Mouse (Mus musculus) limb, embryonic 10.5 days (tissue): Measurements from ENCODE around the gene Mamstr. TPM values are rescaled to one million over a fixed set of nuclear protein-coding genes. Genes with fewer than 3 reads are reported as not detected.

Experiments used
- DNase-seq: peaks from one replicate; pipeline ENCODE4 v3.0.0-alpha.2; 2017; ENCODE audit warnings: low spot score
- H3K27ac ChIP-seq: fragments of 300-500 bp; sonication (generic); 2 replicates; pipeline ENCODE4 v1.5.1; 2016; ENCODE audit warnings: mild to moderate bottlenecking
- H3K27me3 ChIP-seq: fragments of 300-500 bp; sonication (generic); 2 replicates; pipeline ENCODE4 v1.6.1; 2016; ENCODE audit warnings: low read depth, mild to moderate bottlenecking; ENCODE audit not compliant: poor library complexity, severe bottlenecking
- H3K36me3 ChIP-seq: fragments of 300-500 bp; sonication (generic); 2 replicates; pipeline ENCODE4 v1.6.1; 2016; ENCODE audit warnings: mild to moderate bottlenecking, moderate library complexity
- H3K4me1 ChIP-seq: fragments of 300-500 bp; sonication (generic); 2 replicates; pipeline ENCODE4 v1.6.1; 2016
- H3K4me3 ChIP-seq: fragments of 300-500 bp; sonication (generic); 2 replicates; pipeline ENCODE4 v1.5.1; 2016; ENCODE audit warnings: mild to moderate bottlenecking, moderate library complexity
- H3K9me3 ChIP-seq: fragments of 300-500 bp; sonication (generic); replicated peaks from 2 replicates; pipeline ENCODE4 v1.6.1; 2016; ENCODE audit warnings: mild to moderate bottlenecking
- WGBS: fragments of 180-500 bp; shearing (Covaris S2); methylation state at CpG from one replicate; pipeline ENCODE4 v1.1.7; 2016; 5-methylcytosine and 5-hydroxymethylcytosine counted together
- polyA plus RNA-seq: library from polyadenylated mRNA; unstranded; fragments of >200 nt; fragmentation: Nextera tagmentation; extraction: Ambion mirVana; gene quantifications from 2 replicates; pipeline ENCODE4 v1.2.1, GENCODE M21; 2016

Gene Mamstr
- polyA plus RNA-seq, 1 experiment from 2014 or later = 3.2 TPM

GRCm38 (mm10) chr7:45677627-45678295, 38.0 kb downstream of the Mamstr start:
- no peaks in the 10 kb centered on the region for H3K36me3 ChIP-seq
- peaks cover 8% of the 10 kb centered on the region for H3K4me1 ChIP-seq
- no peak overlapping the region for H3K4me3 ChIP-seq
- no peak for DNase-seq
- no peaks in the 10 kb centered on the region for H3K9me3 ChIP-seq
- H3K27me3 ChIP-seq = no peaks in the 10 kb centered on the region
- no peak overlapping the region for H3K27ac ChIP-seq
- WGBS = 75% methylated on average over 7 of the region's 7 CpGs

- Histone ChIP-seq H3K27ac (no peak overlapping the region), H3K4me3 (no peak overlapping the region), H3K9me3 (no peaks in the 10 kb centered on the region), H3K36me3 (no peaks in the 10 kb centered on the region), H3K4me1 (peaks cover 15% of the 10 kb centered on the region), H3K27me3 (no peaks in the 10 kb centered on the region)
- WGBS = 96% methylated on average over 14 of the region's 14 CpGs
- DNase-seq = no peak
Measured at GRCm38 (mm10) chr7:45678513-45678912, 38.7 kb downstream of the Mamstr start.

- Histone ChIP-seq H3K4me3 (no peak overlapping the region), H3K9me3 (no peaks in the 10 kb centered on the region), H3K27ac (no peak overlapping the region), H3K36me3 (no peaks in the 10 kb centered on the region), H3K27me3 (no peaks in the 10 kb centered on the region), H3K4me1 (peaks cover 27% of the 10 kb centered on the region)
- WGBS = 87% methylated on average over 14 of the region's 14 CpGs
- DNase-seq = no peak
Measured at GRCm38 (mm10) chr7:45679966-45680621, 40.3 kb downstream of the Mamstr start.

GRCm38 (mm10) chr7:45681046-45681736, 41.4 kb downstream of the Mamstr start:
- DNase-seq = no peak
- Histone ChIP-seq H3K36me3 (no peaks in the 10 kb centered on the region), H3K4me1 (peaks cover 38% of the 10 kb centered on the region), H3K4me3 (no peak overlapping the region), H3K27ac (no peak overlapping the region), H3K9me3 (no peaks in the 10 kb centered on the region), H3K27me3 (no peaks in the 10 kb centered on the region)
- 86% methylated on average over 8 of the region's 8 CpGs for WGBS

DNA sequence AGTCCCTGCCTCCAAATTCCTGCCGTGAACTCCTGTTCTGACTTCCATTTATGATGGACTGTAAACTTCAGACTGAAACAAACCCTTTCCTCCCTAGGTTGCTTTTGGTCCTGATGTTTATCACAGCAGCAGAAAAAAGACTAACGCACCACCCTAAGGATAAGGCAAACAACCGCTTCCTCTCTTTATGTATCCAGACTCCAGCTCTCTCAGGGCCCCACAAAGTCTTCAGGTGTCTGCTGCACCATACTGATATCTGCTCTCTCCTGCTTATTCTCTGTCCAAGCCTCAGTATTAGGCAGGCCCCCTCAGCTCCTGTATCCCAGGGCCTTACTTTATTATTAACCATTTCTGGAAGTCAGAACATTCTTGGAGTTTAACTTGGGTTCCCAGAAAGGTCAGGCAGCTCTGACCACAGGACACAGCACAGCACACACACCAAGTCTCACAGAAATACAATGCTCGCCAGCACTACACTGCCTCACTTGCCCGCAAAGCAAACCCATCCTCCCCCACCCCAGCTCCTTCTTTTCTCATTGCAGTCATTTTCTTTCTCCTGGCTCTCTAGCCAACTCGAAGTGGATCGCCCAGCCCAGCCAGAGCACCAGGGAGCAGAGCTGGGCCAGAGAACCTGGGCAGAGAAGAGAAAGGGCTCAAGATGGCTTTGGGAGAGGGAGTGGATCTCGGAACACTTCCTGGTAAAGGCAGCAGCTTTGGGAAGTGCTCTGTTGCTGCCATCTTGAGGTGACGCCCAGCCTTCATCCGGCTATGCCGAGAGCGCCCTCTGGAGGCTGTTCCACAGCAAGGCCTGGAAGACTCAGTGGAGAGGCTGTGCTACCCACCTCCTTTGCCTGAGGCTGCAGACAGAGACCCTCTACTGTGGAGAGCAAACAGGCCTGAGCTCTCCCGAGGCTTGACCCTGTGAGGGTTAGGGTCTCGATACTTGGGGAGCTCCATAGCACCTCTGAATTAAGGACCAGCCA, 42.7 kb downstream of the Mamstr start:
- peak; percentile 96 for DNase-seq
- H3K4me1 ChIP-seq = peaks cover 43% of the 10 kb centered on the region
- no peaks in the 10 kb centered on the region for H3K36me3 ChIP-seq
- no peaks in the 10 kb centered on the region for H3K9me3 ChIP-seq
- peak overlapping the region; percentile 84 for H3K27ac ChIP-seq
- H3K4me3 ChIP-seq = peak overlapping the region; percentile 20; the same call in 1 of the 2 replicates
- no peaks in the 10 kb centered on the region for H3K27me3 ChIP-seq
- WGBS = 31% methylated on average over 14 of the region's 14 CpGs

GRCm38 (mm10) chr7:45683396-45684050, 43.7 kb downstream of the Mamstr start, which contains the start of gene Ntn5:
Gene Ntn5 (plus strand): TSS chr7:45684022.
- peak within 1 kb of the TSS; percentile 84 for H3K27ac ChIP-seq
- H3K4me1 ChIP-seq = peaks cover 43% of the 10 kb centered on the region
- H3K4me3 ChIP-seq = peak within 1 kb of the TSS; percentile 20; the same call in 1 of the 2 replicates
- DNase-seq = no peak
- 72% methylated on average over 7 of the region's 7 CpGs for WGBS
- no peaks in the 10 kb centered on the region for H3K9me3 ChIP-seq
- H3K27me3 ChIP-seq = no peaks in the 10 kb centered on the region
- H3K36me3 ChIP-seq = no peaks in the 10 kb centered on the region

DNA sequence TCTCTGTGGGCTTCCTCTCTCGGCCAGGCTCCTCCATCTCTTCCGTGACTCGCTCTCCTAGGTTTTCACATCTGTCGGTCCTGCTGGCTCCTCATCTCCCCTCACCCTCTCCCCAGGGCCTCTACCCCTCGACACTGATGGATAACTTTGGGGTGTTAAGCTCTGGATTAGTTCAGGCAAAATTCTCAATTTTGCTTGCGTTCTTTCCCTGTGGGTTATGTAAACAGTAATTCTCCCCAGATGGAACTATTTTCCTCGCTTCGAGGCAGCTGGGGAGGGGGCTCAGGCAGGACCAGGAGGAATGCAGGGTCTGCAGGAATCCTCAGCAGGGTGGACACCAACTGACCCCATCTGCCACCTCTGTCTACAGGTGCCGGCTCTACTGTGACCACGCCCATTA, 46.0 kb downstream of the Mamstr start:
- Histone ChIP-seq H3K36me3 (no peaks in the 10 kb centered on the region), H3K9me3 (no peaks in the 10 kb centered on the region), H3K27ac (peak overlapping the region; percentile 54), H3K27me3 (no peaks in the 10 kb centered on the region), H3K4me3 (peak overlapping the region; percentile 9; the same call in 1 of the 2 replicates), H3K4me1 (peaks cover 54% of the 10 kb centered on the region)
- WGBS = 39% methylated on average over 10 of the region's 10 CpGs
- DNase-seq = no peak

DNA sequence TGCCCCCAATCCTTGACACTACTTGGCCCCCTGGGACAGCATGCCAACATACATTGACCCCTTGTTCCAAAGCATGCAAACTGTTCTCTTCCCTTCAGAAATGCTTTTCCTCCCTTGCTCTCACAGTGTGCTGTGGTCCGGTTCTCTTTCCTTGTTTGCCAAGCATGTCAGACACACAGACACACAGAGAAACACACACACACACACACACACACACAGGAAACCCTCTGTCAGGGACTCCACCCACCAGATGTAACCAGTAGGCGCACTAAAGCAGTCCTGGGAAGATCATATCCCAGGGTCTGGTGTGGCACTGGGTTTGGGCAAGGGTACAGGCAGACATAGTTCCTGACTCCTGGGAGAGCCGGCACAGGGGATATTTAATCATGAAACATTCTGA, 47.1 kb downstream of the Mamstr start:
- Histone ChIP-seq H3K36me3 (no peaks in the 10 kb centered on the region), H3K4me3 (no peak overlapping the region), H3K9me3 (no peaks in the 10 kb centered on the region), H3K4me1 (peaks cover 54% of the 10 kb centered on the region), H3K27ac (no peak overlapping the region; the same call in 1 of the 2 replicates), H3K27me3 (no peaks in the 10 kb centered on the region)
- 89% methylated on average over 3 of the region's 3 CpGs for WGBS
- DNase-seq = no peak

DNA sequence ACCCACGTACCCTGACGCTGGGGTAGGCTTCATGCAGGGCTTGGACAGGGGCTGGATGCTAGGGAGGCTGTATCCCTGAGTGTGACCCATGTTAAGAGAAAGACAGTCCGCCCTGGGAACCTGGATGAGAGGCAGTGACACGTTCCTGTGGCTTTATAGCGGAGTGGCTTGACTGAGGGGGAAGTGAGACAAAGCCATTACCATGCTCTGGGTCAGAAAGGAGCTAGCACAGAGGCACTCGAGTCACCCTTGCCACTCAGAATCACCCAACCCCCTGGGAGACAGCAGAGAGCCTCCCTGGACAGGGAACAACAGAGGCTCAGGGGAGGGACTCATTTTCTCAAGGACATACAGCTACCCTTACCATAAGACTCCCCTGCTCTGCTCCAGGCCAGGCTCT, 49.3 kb downstream of the Mamstr start:
- Histone ChIP-seq H3K4me1 (peaks cover 38% of the 10 kb centered on the region), H3K9me3 (no peaks in the 10 kb centered on the region), H3K4me3 (no peak overlapping the region), H3K27ac (peak overlapping the region; percentile 7; the same call in 1 of the 2 replicates), H3K27me3 (no peaks in the 10 kb centered on the region), H3K36me3 (no peaks in the 10 kb centered on the region)
- 61% methylated on average over 6 of the region's 6 CpGs for WGBS
- DNase-seq = no peak

GRCm38 (mm10) chr7:45689800-45690199, 50.0 kb downstream of the Mamstr start:
- Histone ChIP-seq H3K4me3 (no peak overlapping the region), H3K4me1 (peaks cover 41% of the 10 kb centered on the region), H3K27ac (no peak overlapping the region)

DNA sequence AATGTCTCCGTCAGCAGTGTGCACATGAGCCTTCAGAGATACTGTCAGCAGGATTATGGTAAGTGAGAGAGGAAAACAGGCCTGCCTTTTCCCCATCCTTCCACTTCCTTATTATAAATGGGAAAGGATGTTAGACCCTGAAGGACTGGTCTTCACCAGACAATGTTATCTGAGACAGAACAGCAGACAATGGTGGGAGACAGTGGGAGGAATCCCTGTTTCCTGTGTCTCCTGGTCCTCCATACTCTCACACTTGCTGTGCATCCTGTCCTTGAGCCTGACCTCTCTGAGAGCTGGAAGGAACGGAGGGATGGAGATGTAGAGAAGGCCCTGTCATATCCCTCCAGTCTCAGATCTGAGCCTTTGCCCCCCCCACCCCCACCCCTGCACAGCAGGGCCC, 52.6 kb downstream of the Mamstr start:
- WGBS = 85% methylated on average over 2 of the region's 2 CpGs
- Histone ChIP-seq H3K36me3 (no peaks in the 10 kb centered on the region), H3K27ac (0 out of 2 replicates have a peak overlapping the region, but pooled peaks have one; percentile 30), H3K27me3 (no peaks in the 10 kb centered on the region), H3K4me1 (peaks cover 33% of the 10 kb centered on the region), H3K4me3 (no peak overlapping the region), H3K9me3 (no peaks in the 10 kb centered on the region)
- DNase-seq = no peak

More at GRCm38 (mm10) chr7:45689800-45690199, 50.0 kb downstream of the Mamstr start:
- H3K9me3 ChIP-seq = no peaks in the 10 kb centered on the region
- no peaks in the 10 kb centered on the region for H3K36me3 ChIP-seq
- DNase-seq = no peak
- H3K27me3 ChIP-seq = no peaks in the 10 kb centered on the region
- 82% methylated on average over 11 of the region's 11 CpGs for WGBS
